Mouse (Mus musculus): ENCODE measurements around the gene Hmgb1. TPM values are rescaled to one million over a fixed set of nuclear protein-coding genes. Genes with fewer than 3 reads are reported as not detected.

The Hmgb1 gene
- polyA plus RNA-seq, 1 experiment from 2014 or later, result 1,601 TPM

DNA sequence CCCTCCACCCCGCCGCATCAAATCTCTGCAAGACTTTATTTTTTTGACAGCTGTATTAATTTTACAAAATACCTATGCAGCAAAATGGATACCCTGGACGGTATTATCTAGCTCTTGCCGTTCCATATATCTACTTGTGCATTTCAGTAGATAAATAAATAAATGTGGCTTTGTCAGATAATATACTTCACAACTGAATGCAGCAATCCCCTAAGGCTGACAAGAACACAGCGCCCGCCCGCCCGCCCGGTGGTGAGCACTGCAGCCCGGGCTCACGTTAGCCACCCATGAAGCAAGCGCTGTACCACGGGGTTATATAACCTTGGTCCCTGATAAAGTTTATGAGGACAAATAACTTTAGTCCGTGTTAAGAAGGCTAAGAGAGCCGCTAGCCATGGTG lies 76.1 kb downstream of the Hmgb1 start:
- no peaks in the 10 kb centered on the region for H3K27me3 ChIP-seq (ENCODE audit: control insufficient read depth, insufficient read depth, low read depth, low read length)

DNA sequence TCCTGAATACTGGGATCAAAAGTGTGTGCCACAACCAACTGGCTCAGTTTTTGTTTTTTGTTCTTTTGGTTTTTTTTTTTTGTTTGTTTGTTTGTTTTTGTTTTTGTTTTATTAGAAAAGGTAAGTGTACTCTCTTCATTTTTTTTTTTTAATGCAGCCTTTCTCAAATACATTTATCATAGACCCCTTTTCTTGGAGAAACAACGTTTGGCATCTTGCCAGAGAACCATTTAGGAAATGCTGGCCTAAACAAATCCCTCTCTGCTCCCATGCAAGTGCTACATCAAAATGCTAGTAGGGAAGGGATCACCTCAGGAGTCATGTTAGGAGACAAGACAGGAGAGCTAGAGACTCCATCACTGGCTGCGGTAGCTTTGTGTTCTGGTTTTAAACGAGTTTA lies 76.7 kb downstream of the Hmgb1 start:
- Histone ChIP-seq H3K27me3 (ENCODE audit: control insufficient read depth, insufficient read depth, low read depth, low read length) (no peaks in the 10 kb centered on the region), H3K36me3 (ENCODE audit: control insufficient read depth, insufficient read depth, low read length) (no peaks in the 10 kb centered on the region), H3K27ac (ENCODE audit: low read length) (no peak overlapping the region), H3K4me2 (ENCODE audit: low read depth, low read length) (no peak overlapping the region), H3K4me1 (replicated peaks; ENCODE audit: control insufficient read depth, insufficient read depth, low read length) (no peaks in the 10 kb centered on the region), H3K9ac (ENCODE audit: low read length) (no peak overlapping the region), H3K9me3 (ENCODE audit: control insufficient read depth, low read length) (no peaks in the 10 kb centered on the region), H3K4me3 (ENCODE audit: low read length) (no peak overlapping the region)
- no peak for ATAC-seq (ENCODE audit: low read depth)
- WGBS, result 35% methylated on average over 3 of the region's 3 CpGs

More for the DNA sequence above, 76.1 kb downstream of the Hmgb1 start:
- Histone ChIP-seq H3K4me1 (replicated peaks; ENCODE audit: control insufficient read depth, insufficient read depth, low read length) (no peaks in the 10 kb centered on the region), H3K9ac (ENCODE audit: low read length) (no peak overlapping the region), H3K4me2 (ENCODE audit: low read depth, low read length) (no peak overlapping the region), H3K9me3 (ENCODE audit: control insufficient read depth, low read length) (no peaks in the 10 kb centered on the region), H3K36me3 (ENCODE audit: control insufficient read depth, insufficient read depth, low read length) (no peaks in the 10 kb centered on the region), H3K4me3 (ENCODE audit: low read length) (no peak overlapping the region), H3K27ac (ENCODE audit: low read length) (no peak overlapping the region)
- WGBS, result 72% methylated on average over 15 of the region's 15 CpGs
- no peak for ATAC-seq (ENCODE audit: low read depth)

DNA sequence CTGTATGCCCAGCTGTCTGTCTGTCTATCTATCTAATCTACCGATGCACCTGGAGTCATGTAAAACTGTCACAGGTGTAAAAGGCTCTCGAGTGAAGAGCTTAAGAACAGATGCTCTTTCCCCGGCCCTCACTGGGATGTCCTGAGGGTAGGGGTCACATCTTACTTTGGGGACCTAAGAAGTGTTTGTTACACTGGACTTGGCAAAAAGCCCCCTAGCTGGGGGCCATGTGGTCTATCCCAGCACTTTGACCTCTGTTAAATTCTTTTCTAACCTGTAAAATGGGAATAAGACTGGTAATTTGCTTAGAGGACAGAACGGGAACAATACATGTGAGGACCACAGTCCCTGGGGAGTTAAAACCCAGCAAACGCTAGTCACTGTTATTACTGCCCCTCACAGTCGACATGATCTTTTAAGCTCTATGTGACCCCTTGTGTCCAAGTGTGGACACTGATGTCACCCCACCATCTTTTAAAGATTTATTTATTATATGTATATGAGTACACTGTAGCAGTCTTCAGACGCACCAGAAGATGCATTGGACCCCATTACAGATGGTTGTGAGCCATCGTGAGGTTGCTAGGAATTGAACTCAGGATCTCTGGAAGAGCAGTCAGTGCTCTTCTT lies 80.1 kb downstream of the Hmgb1 start:
- H3K36me3 ChIP-seq (ENCODE audit: control insufficient read depth, insufficient read depth, low read length), result no peaks in the 10 kb centered on the region
- no peak overlapping the region for H3K4me3 ChIP-seq (ENCODE audit: low read length)
- H3K9me3 ChIP-seq (ENCODE audit: control insufficient read depth, low read length), result no peaks in the 10 kb centered on the region
- no peak overlapping the region for H3K9ac ChIP-seq (ENCODE audit: low read length)
- no peaks in the 10 kb centered on the region for H3K27me3 ChIP-seq (ENCODE audit: control insufficient read depth, insufficient read depth, low read depth, low read length)
- no peak for ATAC-seq (ENCODE audit: low read depth)
- 83% methylated on average over 8 of the region's 8 CpGs for WGBS
- no peaks in the 10 kb centered on the region for H3K4me1 ChIP-seq (replicated peaks; ENCODE audit: control insufficient read depth, insufficient read depth, low read length)
- H3K4me2 ChIP-seq (ENCODE audit: low read depth, low read length), result no peak overlapping the region
- H3K27ac ChIP-seq (ENCODE audit: low read length), result no peak overlapping the region

DNA sequence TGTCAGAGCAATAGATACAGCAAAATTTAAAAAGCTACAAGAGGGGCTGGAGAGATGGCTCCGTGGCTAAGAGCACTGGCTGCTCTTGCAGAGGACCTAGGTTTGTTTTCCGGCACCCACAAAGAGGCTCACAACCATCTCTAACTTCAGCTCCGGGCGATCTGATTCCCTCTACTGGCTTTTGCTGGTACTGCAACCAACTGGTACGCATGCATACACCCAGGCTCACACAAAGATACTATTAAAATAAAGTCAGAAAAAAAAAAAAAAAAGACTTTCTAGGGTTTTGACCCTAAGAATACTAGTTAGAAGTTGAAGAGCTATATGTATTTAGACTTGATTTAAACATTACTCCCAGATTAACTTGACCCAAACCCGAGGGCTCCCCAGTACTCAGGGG lies 82.4 kb downstream of the Hmgb1 start:
- Histone ChIP-seq H3K4me2 (ENCODE audit: low read depth, low read length) (no peak overlapping the region), H3K4me3 (ENCODE audit: low read length) (no peak overlapping the region), H3K36me3 (ENCODE audit: control insufficient read depth, insufficient read depth, low read length) (no peaks in the 10 kb centered on the region), H3K9ac (ENCODE audit: low read length) (no peak overlapping the region), H3K27me3 (ENCODE audit: control insufficient read depth, insufficient read depth, low read depth, low read length) (no peaks in the 10 kb centered on the region), H3K27ac (ENCODE audit: low read length) (no peak overlapping the region), H3K4me1 (replicated peaks; ENCODE audit: control insufficient read depth, insufficient read depth, low read length) (no peaks in the 10 kb centered on the region), H3K9me3 (ENCODE audit: control insufficient read depth, low read length) (no peaks in the 10 kb centered on the region)
- 83% methylated on average over 6 of the region's 6 CpGs for WGBS
- no peak for ATAC-seq (ENCODE audit: low read depth)

DNA sequence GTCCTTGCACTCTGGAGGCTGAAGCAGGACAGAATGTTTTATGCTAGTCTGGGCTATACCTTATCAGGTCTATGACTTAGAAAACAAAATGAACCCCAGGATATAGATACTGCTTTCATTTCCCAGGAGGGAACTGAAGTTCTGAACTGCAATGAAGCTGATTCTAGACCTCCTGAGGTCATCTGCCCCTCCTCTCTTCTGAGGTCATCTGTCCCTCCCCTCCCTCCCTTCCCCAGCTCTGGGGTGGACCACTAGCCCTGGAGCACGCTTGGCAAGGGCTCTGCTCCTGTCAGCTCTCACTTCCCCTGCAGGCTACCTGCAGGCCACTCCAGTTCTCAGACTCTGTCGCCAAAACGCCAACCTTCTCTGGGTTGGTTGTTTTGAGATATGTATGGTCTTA lies 84.2 kb downstream of the Hmgb1 start:
- ATAC-seq (ENCODE audit: low read depth), result no peak
- no peaks in the 10 kb centered on the region for H3K9me3 ChIP-seq (ENCODE audit: control insufficient read depth, low read length)
- H3K36me3 ChIP-seq (ENCODE audit: control insufficient read depth, insufficient read depth, low read length), result no peaks in the 10 kb centered on the region
- no peak overlapping the region for H3K27ac ChIP-seq (ENCODE audit: low read length)
- H3K4me1 ChIP-seq (replicated peaks; ENCODE audit: control insufficient read depth, insufficient read depth, low read length), result no peaks in the 10 kb centered on the region
- H3K27me3 ChIP-seq (ENCODE audit: control insufficient read depth, insufficient read depth, low read depth, low read length), result no peaks in the 10 kb centered on the region
- H3K9ac ChIP-seq (ENCODE audit: low read length), result no peak overlapping the region
- no peak overlapping the region for H3K4me2 ChIP-seq (ENCODE audit: low read depth, low read length)
- no peak overlapping the region for H3K4me3 ChIP-seq (ENCODE audit: low read length)
- 55% methylated on average over 3 of the region's 3 CpGs for WGBS

DNA sequence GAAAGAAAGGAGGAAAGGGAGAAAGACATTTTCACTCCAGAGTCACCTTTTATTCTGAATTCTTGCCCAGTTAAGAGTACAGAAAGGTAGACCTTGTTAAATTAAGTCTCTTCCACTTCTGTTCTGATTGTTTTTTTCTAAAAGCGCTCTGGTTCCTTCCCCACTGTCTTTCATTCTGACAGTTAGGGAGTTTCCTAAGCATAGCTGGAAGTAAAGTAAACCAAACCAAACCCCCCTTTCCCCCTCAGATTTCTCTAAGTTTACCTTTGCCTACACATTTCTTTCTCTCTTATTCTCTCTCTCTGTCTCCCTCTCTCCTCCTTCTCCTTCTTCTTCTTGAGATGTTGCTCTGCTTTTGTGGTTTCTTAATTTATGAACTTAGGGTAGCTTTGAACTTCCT lies 85.3 kb downstream of the Hmgb1 start:
- no peaks in the 10 kb centered on the region for H3K27me3 ChIP-seq (ENCODE audit: control insufficient read depth, insufficient read depth, low read depth, low read length)
- no peak overlapping the region for H3K9ac ChIP-seq (ENCODE audit: low read length)
- no peak overlapping the region for H3K4me2 ChIP-seq (ENCODE audit: low read depth, low read length)
- no peak overlapping the region for H3K27ac ChIP-seq (ENCODE audit: low read length)
- WGBS, result 79% methylated on average over 1 of the region's 1 CpGs
- H3K9me3 ChIP-seq (ENCODE audit: control insufficient read depth, low read length), result no peaks in the 10 kb centered on the region
- no peak overlapping the region for H3K4me3 ChIP-seq (ENCODE audit: low read length)
- H3K36me3 ChIP-seq (ENCODE audit: control insufficient read depth, insufficient read depth, low read length), result no peaks in the 10 kb centered on the region
- no peaks in the 10 kb centered on the region for H3K4me1 ChIP-seq (replicated peaks; ENCODE audit: control insufficient read depth, insufficient read depth, low read length)
- no peak for ATAC-seq (ENCODE audit: low read depth)

DNA sequence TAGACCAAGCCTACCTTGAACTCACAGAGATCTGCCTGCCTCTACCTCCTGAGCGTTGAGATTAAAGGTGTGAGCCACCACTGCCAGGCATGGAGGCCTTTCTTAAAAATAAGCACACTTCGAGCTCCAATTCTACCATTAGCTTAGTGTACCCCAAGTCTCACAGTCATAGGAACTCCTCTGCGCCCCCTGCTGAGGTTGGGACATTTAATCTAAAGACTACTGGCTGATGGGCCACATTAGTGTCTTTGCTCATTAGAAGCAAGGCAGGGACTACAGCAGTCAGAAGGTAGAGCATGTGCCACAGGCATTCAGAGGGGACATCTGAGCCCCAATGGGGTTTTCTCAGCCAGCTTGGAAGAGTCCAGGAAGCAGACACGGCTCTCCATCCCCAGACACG lies 86.4 kb downstream of the Hmgb1 start:
- WGBS, result 73% methylated on average over 5 of the region's 5 CpGs
- no peak overlapping the region for H3K9ac ChIP-seq (ENCODE audit: low read length)
- no peaks in the 10 kb centered on the region for H3K4me1 ChIP-seq (replicated peaks; ENCODE audit: control insufficient read depth, insufficient read depth, low read length)
- ATAC-seq (ENCODE audit: low read depth), result no peak
- H3K27ac ChIP-seq (ENCODE audit: low read length), result no peak overlapping the region
- H3K4me3 ChIP-seq (ENCODE audit: low read length), result no peak overlapping the region
- H3K4me2 ChIP-seq (ENCODE audit: low read depth, low read length), result no peak overlapping the region
- H3K9me3 ChIP-seq (ENCODE audit: control insufficient read depth, low read length), result no peaks in the 10 kb centered on the region
- no peaks in the 10 kb centered on the region for H3K27me3 ChIP-seq (ENCODE audit: control insufficient read depth, insufficient read depth, low read depth, low read length)
- no peaks in the 10 kb centered on the region for H3K36me3 ChIP-seq (ENCODE audit: control insufficient read depth, insufficient read depth, low read length)

DNA sequence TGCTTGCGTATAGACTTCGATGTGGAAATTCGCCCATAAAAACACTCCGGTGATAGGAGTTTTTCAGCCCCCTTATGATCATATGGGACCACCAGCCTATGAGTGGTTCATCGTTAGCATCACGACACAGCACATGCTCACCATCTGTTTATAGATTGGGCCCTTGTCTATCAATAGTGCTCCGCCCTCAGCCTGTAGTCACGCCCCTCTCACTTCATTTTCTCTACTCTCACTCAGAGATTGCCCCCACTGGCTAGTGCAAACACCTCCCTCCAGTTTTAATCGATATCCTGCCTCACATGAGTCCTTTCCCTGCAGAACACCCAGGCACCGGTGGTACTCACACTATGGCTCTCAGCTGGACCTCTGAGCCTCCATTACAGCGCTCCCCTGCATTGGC lies 88.0 kb downstream of the Hmgb1 start:
- Histone ChIP-seq H3K9me3 (ENCODE audit: control insufficient read depth, low read length) (no peaks in the 10 kb centered on the region), H3K4me3 (ENCODE audit: low read length) (no peak overlapping the region), H3K9ac (ENCODE audit: low read length) (no peak overlapping the region), H3K27ac (ENCODE audit: low read length) (no peak overlapping the region), H3K36me3 (ENCODE audit: control insufficient read depth, insufficient read depth, low read length) (no peaks in the 10 kb centered on the region), H3K4me2 (ENCODE audit: low read depth, low read length) (no peak overlapping the region), H3K27me3 (ENCODE audit: control insufficient read depth, insufficient read depth, low read depth, low read length) (no peaks in the 10 kb centered on the region), H3K4me1 (replicated peaks; ENCODE audit: control insufficient read depth, insufficient read depth, low read length) (no peaks in the 10 kb centered on the region)
- ATAC-seq (ENCODE audit: low read depth), result no peak
- 50% methylated on average over 11 of the region's 11 CpGs for WGBS

DNA sequence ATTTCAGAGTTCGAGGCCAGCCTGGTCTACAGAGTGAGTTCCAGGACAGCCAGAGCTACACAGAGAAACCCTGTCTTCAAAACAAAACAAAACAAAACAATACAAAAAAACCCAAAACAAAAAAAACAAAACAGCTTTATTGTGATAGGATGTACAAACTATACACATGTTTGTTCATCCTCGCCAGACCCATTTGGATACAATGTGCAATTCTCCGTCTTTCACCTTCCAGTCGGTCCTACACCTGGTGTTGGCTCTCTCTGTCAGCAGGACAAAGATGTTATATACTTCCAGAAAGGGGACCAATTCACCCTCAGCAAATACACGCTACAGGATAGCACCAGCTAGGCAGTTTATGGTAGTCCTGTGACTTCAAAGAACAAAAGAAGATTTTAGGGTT lies 91.4 kb downstream of the Hmgb1 start:
- Histone ChIP-seq H3K27ac (ENCODE audit: low read length) (no peak overlapping the region), H3K27me3 (ENCODE audit: control insufficient read depth, insufficient read depth, low read depth, low read length) (no peaks in the 10 kb centered on the region), H3K36me3 (ENCODE audit: control insufficient read depth, insufficient read depth, low read length) (no peaks in the 10 kb centered on the region), H3K4me1 (replicated peaks; ENCODE audit: control insufficient read depth, insufficient read depth, low read length) (no peaks in the 10 kb centered on the region), H3K4me3 (ENCODE audit: low read length) (no peak overlapping the region), H3K9ac (ENCODE audit: low read length) (no peak overlapping the region), H3K9me3 (ENCODE audit: control insufficient read depth, low read length) (no peaks in the 10 kb centered on the region), H3K4me2 (ENCODE audit: low read depth, low read length) (no peak overlapping the region)
- 86% methylated on average over 5 of the region's 5 CpGs for WGBS
- ATAC-seq (ENCODE audit: low read depth), result no peak

DNA sequence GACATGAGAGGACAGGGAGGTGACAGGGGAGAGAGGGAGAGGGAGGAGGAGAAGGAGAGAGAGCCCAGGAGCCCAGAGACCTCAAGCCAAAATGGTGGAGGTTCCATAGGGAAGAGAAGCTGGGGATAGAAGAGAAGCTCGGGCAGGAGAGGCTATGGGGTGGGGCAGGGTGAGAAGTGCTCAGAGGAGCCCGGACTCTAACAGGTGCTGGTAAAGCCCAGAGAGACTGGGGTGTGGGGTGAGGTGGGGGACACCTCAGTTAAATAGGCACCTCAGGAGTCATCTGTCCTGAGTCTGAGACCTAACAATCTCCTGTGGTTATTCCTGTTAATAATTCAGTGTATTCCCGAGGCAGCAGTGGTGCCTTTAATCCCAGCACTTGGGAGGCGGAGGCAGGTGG lies 91.8 kb downstream of the Hmgb1 start:
- no peak for ATAC-seq (ENCODE audit: low read depth)
- H3K36me3 ChIP-seq (ENCODE audit: control insufficient read depth, insufficient read depth, low read length), result no peaks in the 10 kb centered on the region
- H3K27ac ChIP-seq (ENCODE audit: low read length), result no peak overlapping the region
- no peak overlapping the region for H3K9ac ChIP-seq (ENCODE audit: low read length)
- H3K27me3 ChIP-seq (ENCODE audit: control insufficient read depth, insufficient read depth, low read depth, low read length), result no peaks in the 10 kb centered on the region
- no peaks in the 10 kb centered on the region for H3K4me1 ChIP-seq (replicated peaks; ENCODE audit: control insufficient read depth, insufficient read depth, low read length)
- WGBS, result 84% methylated on average over 4 of the region's 4 CpGs
- no peaks in the 10 kb centered on the region for H3K9me3 ChIP-seq (ENCODE audit: control insufficient read depth, low read length)
- H3K4me2 ChIP-seq (ENCODE audit: low read depth, low read length), result no peak overlapping the region
- H3K4me3 ChIP-seq (ENCODE audit: low read length), result no peak overlapping the region

Data from lung, embryonic 16.5 days (tissue).